Mouse (Mus musculus) regulatory T cell (primary cell): ENCODE results near the gene Eid2.

ENCODE experiments used
- in situ Hi-C: fragments of 300-600 bp; cut with MboI, MseI; formaldehyde crosslinking; loops from one replicate; pipeline ENCODE4 v1.15.1; 2025; ENCODE audit warnings: high pct_unique_total_duplicates

The Eid2 gene

DNA sequence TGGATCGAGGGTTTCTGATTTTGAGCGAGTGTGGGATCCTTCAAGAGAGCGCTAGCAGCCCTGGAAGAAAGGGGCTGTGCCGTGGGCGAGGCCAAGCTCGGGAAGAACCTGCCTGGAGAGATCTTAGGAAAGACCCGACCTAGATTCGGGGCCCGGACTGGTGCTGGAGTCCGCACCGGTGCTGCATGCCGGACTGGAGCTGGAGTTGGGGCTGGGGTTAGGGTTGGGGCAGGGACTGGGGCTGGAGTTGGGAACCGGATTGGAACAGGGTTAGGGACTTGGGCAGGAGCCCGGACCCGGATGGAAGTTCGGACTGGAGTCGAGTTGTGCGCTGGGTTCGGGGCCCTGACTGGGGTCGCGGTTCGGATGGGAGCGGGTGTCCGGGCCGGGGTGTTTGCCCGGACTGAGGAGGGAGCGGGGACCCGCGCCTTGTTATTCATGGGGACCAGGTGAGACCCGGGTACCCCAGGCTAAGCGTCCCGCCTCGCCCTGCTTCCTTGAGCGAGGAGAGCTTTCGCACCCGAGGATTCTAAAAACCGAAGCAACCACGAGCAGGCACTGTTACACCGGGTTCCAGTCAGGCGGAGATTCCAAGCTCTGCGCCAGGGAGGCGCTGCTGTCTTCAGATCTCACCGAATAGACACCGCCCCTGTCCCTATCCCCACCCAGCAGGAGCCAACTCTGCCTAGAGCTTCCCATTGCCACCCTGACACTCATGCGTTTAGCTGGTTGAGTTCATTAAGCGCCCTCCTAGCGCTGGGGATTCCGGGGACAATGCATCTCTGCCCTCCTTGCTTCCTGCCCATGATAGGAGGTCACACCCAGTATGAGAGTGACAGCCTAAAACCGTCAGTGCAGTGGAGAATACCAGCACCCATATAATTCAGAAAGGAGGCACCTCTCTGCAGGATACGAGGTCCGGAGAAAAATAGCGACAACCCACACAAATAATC is 23.2 kb downstream of the Eid2 start, which contains the start of gene Selenov:
Gene Selenov, minus strand, starts transcription at position 549 of the 953 bp plus-strand sequence.
- in situ Hi-C loops: loop anchor here (5.0 kb wide), 1 partner anchor 84 kb away; no protein-coding TSS in a partner anchor

DNA sequence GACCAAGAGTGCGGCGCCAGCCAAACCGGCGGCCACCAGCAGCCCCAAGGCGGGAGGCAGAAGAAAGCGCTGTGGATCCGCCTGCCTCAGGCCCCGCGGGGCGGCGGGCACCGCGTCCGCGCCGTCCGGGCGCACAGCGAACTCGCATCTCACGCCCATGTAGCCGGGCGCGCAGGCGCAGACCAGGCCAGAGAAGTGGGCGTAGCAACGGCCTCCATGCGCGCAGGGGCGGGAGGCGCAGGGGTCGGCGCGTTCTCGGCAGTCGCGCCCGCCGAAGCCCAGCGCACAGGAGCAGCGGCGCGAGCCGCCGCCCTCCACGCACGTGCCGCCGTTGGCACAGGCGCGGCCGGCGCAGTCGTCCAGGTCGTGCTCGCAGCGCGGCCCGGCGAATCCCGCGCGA is 26.8 kb downstream of the Eid2 start:
- in situ Hi-C loops: loop anchor here (5.0 kb wide), 1 partner anchor 87 kb away; no protein-coding TSS in a partner anchor

GRCm38 (mm10) chr7:28298837-28299625 is 31.4 kb downstream of the Eid2 start:
- in situ Hi-C loops: no loop called here

GRCm38 (mm10) chr7:28301616-28302433 is 34.1 kb downstream of the Eid2 start, which contains the start of gene Dll3:
Gene Dll3 (minus strand): TSS chr7:28302238.
- in situ Hi-C loops: no loop called here

DNA sequence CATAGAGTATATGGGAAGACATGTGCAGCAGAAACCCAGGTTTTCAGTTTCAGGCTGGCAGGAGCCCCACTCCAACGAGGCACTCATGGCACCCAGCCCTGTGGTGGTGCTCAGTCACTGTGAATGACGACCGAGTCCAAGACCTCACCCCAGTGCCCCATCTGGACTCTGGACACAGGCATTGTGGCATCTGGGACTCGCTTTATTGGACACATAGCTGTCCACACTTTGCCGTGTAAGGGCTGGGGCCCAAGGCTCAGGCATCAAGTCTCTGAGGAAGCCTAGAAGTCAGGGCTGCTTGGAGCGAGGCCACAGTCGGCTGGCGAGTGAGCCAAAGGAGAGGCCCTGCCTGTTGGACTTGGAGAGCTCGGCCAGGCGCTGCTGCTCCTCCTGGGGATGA is 38.0 kb downstream of the Eid2 start:
- in situ Hi-C loops: no loop called here

DNA sequence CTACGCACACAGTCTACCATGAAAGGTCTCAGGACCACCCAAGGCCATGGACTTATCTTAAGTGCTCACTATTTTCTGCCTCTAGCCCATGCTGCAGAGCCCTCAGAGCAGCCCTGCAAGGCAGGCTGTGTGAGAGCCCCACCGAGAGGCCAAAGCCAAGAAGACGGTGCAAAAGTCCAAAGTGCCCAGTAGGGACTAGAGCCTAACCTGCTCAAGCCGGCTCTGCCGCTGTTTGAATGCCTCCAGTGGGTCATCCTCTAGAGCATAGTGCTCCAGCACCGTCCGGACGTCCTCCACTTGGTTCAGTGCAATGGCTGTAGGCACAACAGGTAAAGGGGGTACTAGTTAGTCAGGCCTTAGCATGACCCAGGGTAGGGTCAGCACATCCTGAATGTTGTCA is 38.5 kb downstream of the Eid2 start:
- in situ Hi-C loops: no loop called here

DNA sequence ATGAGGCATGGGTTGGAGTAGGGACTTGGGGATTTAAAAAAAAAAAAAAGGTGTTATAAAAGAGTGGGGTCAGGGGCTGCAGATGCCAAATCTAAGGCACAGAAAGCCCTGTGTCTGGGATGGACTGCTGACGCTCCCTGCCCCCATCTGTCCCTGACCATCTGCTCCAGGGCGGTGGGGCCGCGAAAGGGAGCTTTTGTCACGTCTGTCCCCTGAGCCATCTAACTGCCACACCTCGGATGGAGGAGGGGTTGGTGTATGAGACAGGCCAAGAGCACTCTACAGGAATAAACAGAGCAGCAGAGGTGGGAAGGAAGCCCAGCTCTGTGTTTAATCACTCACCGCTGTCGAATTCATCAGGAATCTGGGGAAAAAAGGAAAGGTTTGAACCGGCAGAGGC is 42.1 kb downstream of the Eid2 start:
- in situ Hi-C loops: loop anchor here (10.0 kb wide), 1 partner anchor 1445 kb away; no protein-coding TSS in a partner anchor

DNA sequence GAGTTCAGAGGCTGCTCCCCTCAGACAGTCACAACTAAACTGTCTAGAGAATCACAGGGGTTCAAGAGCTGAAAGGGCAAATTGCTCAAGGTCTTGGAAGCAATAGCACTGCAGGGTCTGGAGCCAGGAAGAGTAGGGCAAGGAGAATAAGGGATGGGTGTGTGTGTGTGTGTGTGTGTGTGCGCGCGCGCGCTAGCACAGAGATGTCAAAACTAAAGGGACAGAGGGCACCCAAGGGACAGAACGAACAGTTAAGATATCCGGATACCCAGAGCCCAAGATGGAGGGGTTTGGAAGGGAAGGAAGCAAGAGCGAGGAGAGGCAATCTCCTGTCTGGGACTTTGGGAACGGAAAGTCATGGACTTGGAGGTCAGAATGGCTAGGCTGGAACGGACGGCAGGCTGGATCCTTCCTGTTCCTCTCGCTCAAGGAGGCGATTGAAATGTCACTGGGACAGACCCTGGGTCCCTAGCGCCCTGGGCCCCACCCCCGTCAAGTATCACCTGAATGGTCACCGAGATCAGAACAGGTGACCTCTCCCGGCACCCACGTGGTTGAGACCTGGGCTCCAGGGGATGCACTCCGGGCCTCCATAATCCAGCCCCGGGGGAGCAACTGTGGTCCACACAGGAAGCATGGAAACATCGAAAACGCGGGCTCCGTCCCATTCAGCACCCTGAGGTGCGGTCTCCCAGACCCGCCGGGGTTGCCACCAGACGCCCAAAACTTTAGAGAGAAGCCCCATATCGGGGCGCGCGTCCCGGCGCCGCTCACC is 43.7 kb downstream of the Eid2 start:
- in situ Hi-C loops: loop anchor here (10.0 kb wide), 1 partner anchor 1443 kb away; no protein-coding TSS in a partner anchor

DNA sequence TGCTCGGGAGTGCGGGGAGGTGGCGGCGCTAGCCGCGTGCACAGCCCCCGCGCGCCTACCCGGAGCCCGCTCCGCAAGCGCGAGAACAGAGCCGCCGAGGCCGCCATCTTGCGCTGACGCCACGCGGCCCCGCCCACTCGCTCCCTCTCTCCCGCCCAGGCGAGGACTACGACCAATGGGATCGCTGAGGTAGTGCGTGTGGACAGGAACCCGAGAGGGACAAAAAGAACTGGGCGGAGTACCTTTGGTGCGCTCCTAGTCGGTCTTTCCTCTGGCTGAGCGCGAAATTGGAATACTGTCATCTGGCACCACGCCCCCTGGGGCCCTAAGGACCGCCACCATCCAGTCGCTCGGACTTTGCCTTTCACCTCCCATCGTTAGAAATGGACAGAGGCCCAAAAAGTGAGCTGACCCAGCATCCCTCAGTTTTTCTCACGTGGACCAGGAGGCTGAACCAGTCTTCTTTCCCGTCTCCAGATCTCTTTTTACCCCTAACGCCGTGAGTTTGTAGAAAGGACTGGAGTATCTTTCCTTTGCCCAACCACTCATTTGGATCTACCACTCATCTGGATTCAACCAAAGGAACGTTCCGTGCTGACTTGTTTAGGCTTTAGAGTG is 44.4 kb downstream of the Eid2 start, which contains the start of gene Timm50:
Gene Timm50, minus strand, starts transcription at position 147 of the 618 bp plus-strand sequence.
- in situ Hi-C loops: loop anchor here (10.0 kb wide), 1 partner anchor 1443 kb away; no protein-coding TSS in a partner anchor

DNA sequence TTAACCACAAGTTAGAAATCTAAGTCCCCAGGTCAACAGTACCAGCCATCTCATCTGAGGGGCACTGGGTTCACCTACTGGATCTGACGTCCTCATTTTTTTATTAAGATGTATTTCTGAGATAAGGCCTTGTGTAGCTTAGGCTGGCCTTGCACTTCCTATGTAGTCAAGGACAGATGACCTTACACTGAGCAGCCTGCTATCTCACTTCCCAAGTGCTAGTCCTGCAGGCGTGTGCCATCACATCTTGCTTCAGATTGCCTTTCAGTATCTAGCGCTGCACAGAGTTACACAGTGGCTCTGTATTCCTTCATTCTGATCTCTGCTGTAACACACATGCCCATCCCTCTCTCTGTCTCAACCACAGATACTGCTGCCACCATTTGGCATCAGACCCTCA is 50.4 kb downstream of the Eid2 start:
- in situ Hi-C loops: loop anchor here (10.0 kb wide), 1 partner anchor 1437 kb away; no protein-coding TSS in a partner anchor

DNA sequence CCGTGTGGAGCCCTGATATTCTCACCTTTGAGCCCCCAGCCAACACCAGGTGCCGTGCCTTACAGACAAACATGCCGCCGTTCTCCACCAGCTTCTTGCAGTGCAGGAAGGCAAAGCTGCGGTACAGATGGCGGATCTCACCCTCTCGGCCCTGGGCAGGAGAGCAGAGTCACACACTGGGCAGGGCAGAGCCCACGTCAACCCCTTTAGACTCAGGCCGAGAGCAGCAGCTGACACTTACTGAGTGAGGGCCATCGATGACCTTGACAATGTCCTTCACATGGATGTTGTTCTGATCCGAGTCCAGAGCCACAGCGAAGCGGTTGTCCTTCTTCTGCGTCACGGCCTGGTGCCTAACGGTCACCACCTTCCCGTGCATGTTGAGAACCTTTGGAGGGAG is 51.0 kb downstream of the Eid2 start:
- in situ Hi-C loops: loop anchor here (10.0 kb wide), 1 partner anchor 1436 kb away; no protein-coding TSS in a partner anchor
